Mouse (Mus musculus): ENCODE measurements around the gene Rpain. TPM values are rescaled to one million over a fixed set of nuclear protein-coding genes. Genes with fewer than 3 reads are reported as not detected.

Gene Rpain
- polyA plus RNA-seq, 1 experiment from 2014 or later = 89.1 TPM

DNA sequence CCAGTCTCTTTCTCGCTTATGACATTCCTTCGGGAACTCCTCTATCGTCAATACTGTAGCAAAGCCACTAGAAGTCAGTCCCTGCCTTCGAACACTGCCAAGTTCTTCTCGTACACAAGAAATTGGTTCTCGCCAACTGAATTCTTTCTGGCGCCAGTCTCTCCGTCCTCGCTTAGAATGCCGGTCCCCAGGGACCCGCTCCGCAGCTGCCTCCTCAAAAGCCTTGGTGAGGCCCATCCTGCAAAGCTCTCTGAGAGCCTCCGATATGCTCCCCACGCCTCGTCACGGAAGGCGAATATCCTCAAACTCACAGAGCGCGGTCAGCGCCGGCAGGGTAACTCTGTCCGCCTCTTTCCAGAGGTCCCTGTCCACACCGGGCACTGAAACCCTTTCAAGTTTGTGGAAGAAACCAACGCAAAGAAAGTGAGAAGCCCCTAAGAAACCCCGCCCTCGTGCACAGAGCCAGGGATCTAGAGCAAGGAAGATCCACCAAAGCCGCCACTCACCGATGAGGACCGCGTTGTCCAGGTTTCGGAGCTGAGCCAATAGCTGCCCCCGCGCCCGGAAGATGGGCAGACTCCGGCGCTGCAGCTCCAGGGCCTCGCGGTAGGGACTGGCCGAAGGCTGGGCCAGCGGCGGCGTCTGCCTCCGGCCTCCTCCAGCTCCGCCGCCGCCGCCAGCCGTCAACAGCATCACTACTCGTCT is 33.8 kb downstream of the Rpain start:
- H3K4me3 ChIP-seq (replicated peaks) = peak overlapping the region; percentile 97
- H3K4me1 ChIP-seq (replicated peaks) = peaks cover 29% of the 10 kb centered on the region
- no peaks in the 10 kb centered on the region for H3K27me3 ChIP-seq
- WGBS (ENCODE audit: insufficient replicate concordance) = under 1% methylated on average over 49 of the region's 49 CpGs
- ATAC-seq (ENCODE audit: insufficient read depth) = peak; percentile 76
- H3K9me3 ChIP-seq (replicated peaks) = no peaks in the 10 kb centered on the region
- H3K9ac ChIP-seq = peak overlapping the region; percentile 76
- peak overlapping the region; percentile 84 for H3K27ac ChIP-seq (replicated peaks)
- peaks cover 31% of the 10 kb centered on the region for H3K36me3 ChIP-seq (replicated peaks)
- H3K4me2 ChIP-seq = peak overlapping the region; percentile 88

DNA sequence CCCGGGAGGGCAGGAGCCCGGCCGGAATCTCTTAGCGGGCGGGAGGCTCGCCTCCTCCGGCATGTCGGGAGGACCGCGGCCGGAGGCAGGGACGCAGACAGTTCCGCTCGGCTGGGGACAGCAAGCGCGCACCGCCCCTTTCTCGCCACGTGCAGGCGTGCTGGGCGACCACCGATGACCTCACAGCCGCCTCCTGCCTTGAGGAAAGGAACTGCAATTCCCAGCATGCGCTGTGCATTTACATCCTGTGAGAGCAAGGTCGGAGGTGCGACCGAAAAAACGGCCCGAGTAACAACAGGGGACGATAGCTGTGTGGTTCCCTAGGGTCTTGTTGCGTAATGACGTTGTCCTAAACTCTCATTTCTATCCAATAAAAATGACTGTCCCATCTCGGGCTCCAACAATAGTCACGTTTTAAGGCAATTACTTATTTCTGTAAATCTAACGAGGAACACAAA is 34.3 kb downstream of the Rpain start, which contains the start of gene Dhx33:
Dhx33 (minus strand) TSS at position 122 of the 458 bp plus-strand sequence.
- Histone ChIP-seq H3K9me3 (replicated peaks) (no peaks in the 10 kb centered on the region), H3K4me1 (replicated peaks) (peaks cover 29% of the 10 kb centered on the region), H3K9ac (peak within 1 kb of the TSS; percentile 76), H3K4me2 (peak within 1 kb of the TSS; percentile 88), H3K36me3 (replicated peaks) (peaks cover 32% of the 10 kb centered on the region), H3K27me3 (no peaks in the 10 kb centered on the region), H3K27ac (replicated peaks) (peak within 1 kb of the TSS; percentile 84), H3K4me3 (replicated peaks) (peak within 1 kb of the TSS; percentile 97)
- ATAC-seq (ENCODE audit: insufficient read depth) = peak; percentile 93
- WGBS (ENCODE audit: insufficient replicate concordance) = under 1% methylated on average over 34 of the region's 35 CpGs

DNA sequence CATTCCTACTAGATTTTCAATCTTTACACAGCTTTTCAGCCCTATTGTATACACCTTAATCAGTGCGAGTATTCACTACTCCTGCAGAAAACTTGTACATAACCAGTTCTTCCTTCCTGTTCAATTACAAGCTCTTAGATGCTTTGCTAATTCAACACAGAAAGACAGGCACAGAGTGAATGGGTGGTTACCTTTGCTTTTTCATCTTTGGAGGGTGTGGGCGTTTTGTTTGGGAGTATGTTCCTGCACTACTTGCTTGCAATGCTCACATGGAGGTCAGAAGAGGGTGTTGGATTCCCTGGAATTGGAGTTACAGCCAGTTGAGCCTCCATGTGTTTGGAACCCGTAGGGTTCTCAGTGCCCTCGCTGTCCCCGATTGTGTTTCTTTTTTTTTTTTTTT is 35.0 kb downstream of the Rpain start:
- no peak overlapping the region for H3K9ac ChIP-seq
- H3K27ac ChIP-seq (replicated peaks) = 0 out of 2 replicates have a peak overlapping the region, but pooled peaks have one; percentile 7

DNA sequence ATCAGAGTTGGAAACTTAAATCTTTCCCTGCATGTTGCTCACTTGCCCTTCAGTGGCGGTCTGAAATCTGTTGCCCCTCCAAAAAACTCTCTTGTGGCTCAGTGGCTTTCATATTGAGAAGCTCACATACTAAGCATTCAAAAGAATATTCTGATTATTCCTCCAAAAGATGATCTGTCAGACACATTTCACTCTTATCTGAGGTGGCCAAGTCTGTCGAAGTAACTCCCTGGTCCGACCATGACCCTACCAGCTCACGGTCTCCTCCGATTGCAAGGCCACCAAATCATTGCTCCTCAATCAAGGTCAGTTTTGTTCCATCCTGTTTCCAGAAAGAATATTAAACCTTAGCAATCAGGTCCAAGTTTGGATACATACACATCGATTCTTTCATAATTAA is 37.0 kb downstream of the Rpain start:
- Histone ChIP-seq H3K9me3 (replicated peaks) (no peaks in the 10 kb centered on the region), H3K9ac (no peak overlapping the region), H3K4me1 (replicated peaks) (peaks cover 22% of the 10 kb centered on the region), H3K4me3 (replicated peaks) (no peak overlapping the region), H3K36me3 (replicated peaks) (peaks cover 44% of the 10 kb centered on the region), H3K4me2 (no peak overlapping the region), H3K27me3 (no peaks in the 10 kb centered on the region), H3K27ac (replicated peaks) (no peak overlapping the region)
- 79% methylated on average over 6 of the region's 6 CpGs for WGBS (ENCODE audit: insufficient replicate concordance)
- no peak for ATAC-seq (ENCODE audit: insufficient read depth)

More for the DNA sequence above, 35.0 kb downstream of the Rpain start:
- Histone ChIP-seq H3K4me2 (peak overlapping the region; percentile 88), H3K4me1 (replicated peaks) (peaks cover 29% of the 10 kb centered on the region), H3K4me3 (replicated peaks) (peak overlapping the region; percentile 97), H3K27me3 (no peaks in the 10 kb centered on the region), H3K9me3 (replicated peaks) (no peaks in the 10 kb centered on the region), H3K36me3 (replicated peaks) (peaks cover 32% of the 10 kb centered on the region)
- WGBS (ENCODE audit: insufficient replicate concordance) = 41% methylated on average over 5 of the region's 5 CpGs
- no peak for ATAC-seq (ENCODE audit: insufficient read depth)

DNA sequence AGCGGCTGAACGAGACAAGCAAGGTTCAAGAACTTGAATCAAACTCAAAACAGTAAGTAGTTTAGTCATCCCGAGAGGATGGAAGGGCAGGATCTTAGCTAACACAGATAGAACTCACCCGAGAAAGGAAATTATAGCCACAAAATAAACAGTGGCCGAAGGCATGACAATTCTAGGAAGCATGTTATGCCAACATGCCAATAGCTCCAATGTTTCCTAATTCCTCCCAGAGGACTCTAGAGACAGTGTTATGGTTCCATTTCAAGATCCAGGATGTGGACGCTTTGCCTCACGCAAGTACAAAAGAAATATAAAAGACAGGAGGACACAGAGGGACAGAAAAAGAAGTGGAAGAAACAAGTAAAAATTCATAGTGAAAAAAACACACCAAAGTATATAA is 37.8 kb downstream of the Rpain start:
- no peak for ATAC-seq (ENCODE audit: insufficient read depth)
- H3K36me3 ChIP-seq (replicated peaks) = peaks cover 52% of the 10 kb centered on the region

DNA sequence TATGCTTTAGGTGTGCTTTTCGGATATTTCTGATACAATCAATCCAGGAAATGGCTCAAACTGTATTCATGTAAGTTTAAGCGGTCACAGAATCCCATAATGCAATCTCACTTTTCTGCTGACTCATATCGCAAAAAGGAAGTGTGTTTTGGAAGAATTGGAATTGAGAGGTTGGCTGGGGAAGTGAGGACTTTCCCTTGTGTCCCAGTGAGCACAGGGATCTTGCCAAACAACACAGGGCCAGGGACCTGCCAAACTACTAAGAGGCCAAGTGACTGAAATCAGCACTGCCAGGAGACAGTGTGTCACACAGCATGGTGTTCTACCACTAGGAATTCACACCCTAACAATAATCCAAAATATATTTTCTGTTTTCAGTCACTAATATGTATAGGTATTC is 38.3 kb downstream of the Rpain start:
- Histone ChIP-seq H3K4me3 (replicated peaks) (no peak overlapping the region), H3K9me3 (replicated peaks) (no peaks in the 10 kb centered on the region), H3K4me2 (no peak overlapping the region), H3K27ac (replicated peaks) (no peak overlapping the region), H3K9ac (no peak overlapping the region), H3K27me3 (no peaks in the 10 kb centered on the region), H3K36me3 (replicated peaks) (peaks cover 53% of the 10 kb centered on the region), H3K4me1 (replicated peaks) (peaks cover 10% of the 10 kb centered on the region)
- no peak for ATAC-seq (ENCODE audit: insufficient read depth)
- 64% methylated on average over 3 of the region's 3 CpGs for WGBS (ENCODE audit: insufficient replicate concordance)

More for the DNA sequence above, 37.8 kb downstream of the Rpain start:
- Histone ChIP-seq H3K27me3 (no peaks in the 10 kb centered on the region), H3K9me3 (replicated peaks) (no peaks in the 10 kb centered on the region), H3K4me3 (replicated peaks) (no peak overlapping the region), H3K4me2 (no peak overlapping the region), H3K9ac (no peak overlapping the region), H3K27ac (replicated peaks) (no peak overlapping the region), H3K4me1 (replicated peaks) (peaks cover 14% of the 10 kb centered on the region)
- WGBS (ENCODE audit: insufficient replicate concordance) = 72% methylated on average over 7 of the region's 7 CpGs

DNA sequence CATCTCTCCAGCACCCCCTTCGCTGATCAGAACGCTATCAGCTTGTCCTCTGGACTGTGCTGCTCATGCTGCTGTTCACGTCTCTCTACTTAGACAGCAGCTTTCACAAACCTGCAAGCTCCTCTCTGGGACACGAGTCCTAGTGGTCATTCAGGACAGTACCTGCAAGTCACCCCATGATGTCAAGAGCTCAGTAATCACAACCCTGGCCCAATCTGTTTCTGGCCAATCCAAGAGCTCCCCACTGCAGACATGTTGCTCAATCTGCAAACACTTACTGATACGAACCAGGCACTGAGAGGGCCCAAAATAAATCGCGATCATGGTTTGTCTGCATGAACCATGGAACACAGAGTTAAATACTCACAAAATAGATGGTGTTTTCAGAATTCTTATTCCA is 42.7 kb downstream of the Rpain start:
- no peak overlapping the region for H3K9ac ChIP-seq
- no peak overlapping the region for H3K4me2 ChIP-seq
- peak overlapping the region; percentile 51 for H3K27ac ChIP-seq (replicated peaks)
- H3K36me3 ChIP-seq (replicated peaks) = peaks cover 64% of the 10 kb centered on the region
- H3K9me3 ChIP-seq (replicated peaks) = no peaks in the 10 kb centered on the region
- H3K27me3 ChIP-seq = no peaks in the 10 kb centered on the region
- peaks cover 23% of the 10 kb centered on the region for H3K4me1 ChIP-seq (replicated peaks)
- WGBS (ENCODE audit: insufficient replicate concordance) = 81% methylated on average over 7 of the region's 7 CpGs
- peak; percentile 90 for ATAC-seq (ENCODE audit: insufficient read depth)
- H3K4me3 ChIP-seq (replicated peaks) = no peak overlapping the region

DNA sequence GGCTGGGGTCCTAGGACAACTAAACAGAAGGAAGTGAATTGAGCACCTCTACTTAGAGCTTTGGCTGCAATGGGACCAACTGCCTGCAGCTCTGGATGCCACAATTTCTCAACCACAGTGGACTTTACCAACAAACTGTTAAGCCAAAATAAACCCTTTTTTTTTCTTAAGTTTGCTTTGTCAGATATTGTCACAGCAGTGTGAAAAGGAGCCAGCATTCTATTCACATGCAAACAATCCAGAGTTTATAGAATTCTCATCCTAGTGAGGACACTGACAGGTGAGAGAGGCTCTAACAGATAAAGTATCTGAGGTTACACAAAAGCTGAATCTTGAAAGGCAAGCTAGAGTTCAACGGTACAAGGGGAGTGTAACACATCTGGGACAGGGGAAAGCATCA is 47.0 kb downstream of the Rpain start:
- 0 out of 2 replicates have a peak overlapping the region, but pooled peaks have one; percentile 82 for H3K4me2 ChIP-seq
- no peak for ATAC-seq (ENCODE audit: insufficient read depth)
- H3K4me3 ChIP-seq (replicated peaks) = no peak overlapping the region
- peaks cover 46% of the 10 kb centered on the region for H3K4me1 ChIP-seq (replicated peaks)
- no peaks in the 10 kb centered on the region for H3K9me3 ChIP-seq (replicated peaks)
- H3K36me3 ChIP-seq (replicated peaks) = peaks cover 32% of the 10 kb centered on the region
- H3K9ac ChIP-seq = no peak overlapping the region
- no peaks in the 10 kb centered on the region for H3K27me3 ChIP-seq
- 69% methylated on average over 1 of the region's 1 CpGs for WGBS (ENCODE audit: insufficient replicate concordance)
- H3K27ac ChIP-seq (replicated peaks) = no peak overlapping the region; the same call in 1 of the 2 replicates

DNA sequence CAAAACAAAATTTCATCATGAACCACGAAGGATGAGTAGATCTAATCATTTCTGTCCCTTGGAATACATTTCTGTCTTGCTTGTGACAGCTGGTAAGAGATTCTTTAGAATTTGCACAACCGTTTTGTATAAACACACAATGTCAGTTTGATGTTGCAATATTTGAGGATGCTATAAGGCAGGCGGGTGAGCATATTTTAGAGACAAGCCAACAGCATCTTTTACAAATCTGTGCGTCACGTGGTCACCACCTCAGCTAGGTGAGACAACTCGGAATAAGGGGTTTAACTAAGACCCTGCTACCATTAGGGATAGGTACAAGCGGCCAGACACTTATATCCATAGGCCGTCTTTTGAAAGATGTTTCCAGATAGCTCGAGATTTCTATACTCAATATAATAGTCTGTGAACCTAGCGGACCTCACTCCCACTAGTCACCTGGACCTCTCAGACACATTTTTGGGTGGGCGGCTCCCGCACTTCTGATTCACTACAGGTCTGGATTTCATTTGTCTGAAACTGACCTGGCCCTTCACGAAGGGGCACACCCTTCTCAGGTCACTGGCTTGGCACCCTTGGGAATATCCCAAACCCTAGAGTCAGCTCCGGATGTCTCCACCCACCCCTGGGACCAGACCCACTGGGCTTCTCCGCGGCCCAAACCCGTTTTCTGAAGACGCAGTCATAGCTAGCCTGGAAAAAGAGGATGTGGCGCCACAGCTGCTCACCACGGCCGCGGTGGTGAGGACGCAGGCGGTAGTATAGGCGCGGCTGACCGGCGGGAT is 48.6 kb downstream of the Rpain start:
- Histone ChIP-seq H3K9me3 (replicated peaks) (no peaks in the 10 kb centered on the region), H3K27ac (replicated peaks) (peak overlapping the region; percentile 85), H3K4me1 (replicated peaks) (peaks cover 44% of the 10 kb centered on the region), H3K4me2 (peak overlapping the region; percentile 82), H3K9ac (peak overlapping the region; percentile 88), H3K36me3 (replicated peaks) (peaks cover 32% of the 10 kb centered on the region), H3K4me3 (replicated peaks) (peak overlapping the region; percentile 93), H3K27me3 (no peaks in the 10 kb centered on the region)
- 3% methylated on average over 28 of the region's 28 CpGs for WGBS (ENCODE audit: insufficient replicate concordance)
- no peak; the same call in 1 of the 2 replicates for ATAC-seq (ENCODE audit: insufficient read depth)

DNA sequence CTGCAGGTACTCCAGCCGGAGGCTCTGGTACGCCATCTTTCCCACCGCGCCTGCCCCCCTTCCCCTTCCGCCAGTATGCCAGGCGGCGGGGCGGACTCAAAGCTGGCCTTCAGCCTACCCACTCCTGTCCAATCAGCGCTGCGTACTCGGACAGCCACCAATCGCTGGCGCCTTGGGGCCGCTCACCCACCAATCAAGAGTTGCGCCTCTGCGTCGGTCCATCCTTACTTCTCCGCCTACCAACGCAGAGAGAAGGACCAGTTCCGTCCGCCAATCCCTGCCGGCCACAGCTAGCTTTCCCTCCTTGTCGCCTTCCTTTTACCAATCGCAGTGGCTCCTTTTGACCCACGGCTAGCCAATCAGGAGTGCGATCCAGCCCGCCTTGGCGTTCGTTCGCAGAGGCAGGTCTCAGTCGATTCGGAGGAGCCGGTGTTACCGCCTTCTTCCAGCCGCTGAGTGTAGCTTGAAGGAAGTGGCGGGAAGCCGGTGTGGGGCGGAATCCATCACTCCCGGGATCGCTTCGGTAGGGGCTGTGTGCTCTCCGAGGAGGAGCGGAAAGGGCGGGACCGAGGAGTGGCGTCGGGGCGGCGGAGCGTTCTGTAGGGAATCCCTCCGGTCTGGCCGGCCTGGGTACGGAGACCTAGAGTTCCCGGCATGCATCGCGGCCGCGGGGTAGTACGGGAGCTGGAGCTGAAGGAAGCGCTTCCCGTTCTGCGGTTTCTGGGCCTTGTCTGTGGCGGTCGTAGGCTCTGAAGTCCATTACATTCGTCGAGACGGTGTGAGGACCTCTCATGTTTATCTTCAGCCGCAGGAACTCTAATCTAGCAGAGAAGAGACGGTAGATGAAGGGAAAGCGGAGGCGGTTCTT is 49.4 kb downstream of the Rpain start, which contains the start of the genes Mis12 and Derl2:
Mis12 (plus strand) TSS at position 411 of the 868 bp plus-strand sequence.
Derl2 (minus strand) TSS at position 641 of the 868 bp plus-strand sequence.
- WGBS (ENCODE audit: insufficient replicate concordance) = 0% methylated on average over 71 of the region's 71 CpGs

More for the DNA sequence above, 49.4 kb downstream of the Rpain start, which contains the start of the genes Mis12 and Derl2:
- peak within 1 kb of the TSS; percentile 82 for H3K4me2 ChIP-seq
- peaks cover 43% of the 10 kb centered on the region for H3K4me1 ChIP-seq (replicated peaks)
- H3K27ac ChIP-seq (replicated peaks) = peak within 1 kb of the TSS; percentile 95
- H3K36me3 ChIP-seq (replicated peaks) = peaks cover 32% of the 10 kb centered on the region
- peak within 1 kb of the TSS; percentile 93 for H3K4me3 ChIP-seq (replicated peaks)
- H3K9me3 ChIP-seq (replicated peaks) = no peaks in the 10 kb centered on the region
- peak; percentile 98 for ATAC-seq (ENCODE audit: insufficient read depth)
- no peaks in the 10 kb centered on the region for H3K27me3 ChIP-seq
- peak within 1 kb of the TSS; percentile 88 for H3K9ac ChIP-seq

Measured in liver, embryonic 15.5 days (tissue).